Mouse (Mus musculus) erythroblast, embryonic 14.5 days (primary cell): ENCODE measurements around the gene Gpbar1.

ENCODE experiments used
- GATA1 ChIP-seq: IDR thresholded peaks from 2 replicates; pipeline ENCODE4 v1.6.1; 2012; ENCODE audit warnings: low read length, inconsistent platforms, mixed read lengths
- TAL1 ChIP-seq: IDR thresholded peaks from 3 replicates; pipeline ENCODE4 v1.6.1; 2012; ENCODE audit warnings: low read length, inconsistent platforms, mixed read lengths

DNA sequence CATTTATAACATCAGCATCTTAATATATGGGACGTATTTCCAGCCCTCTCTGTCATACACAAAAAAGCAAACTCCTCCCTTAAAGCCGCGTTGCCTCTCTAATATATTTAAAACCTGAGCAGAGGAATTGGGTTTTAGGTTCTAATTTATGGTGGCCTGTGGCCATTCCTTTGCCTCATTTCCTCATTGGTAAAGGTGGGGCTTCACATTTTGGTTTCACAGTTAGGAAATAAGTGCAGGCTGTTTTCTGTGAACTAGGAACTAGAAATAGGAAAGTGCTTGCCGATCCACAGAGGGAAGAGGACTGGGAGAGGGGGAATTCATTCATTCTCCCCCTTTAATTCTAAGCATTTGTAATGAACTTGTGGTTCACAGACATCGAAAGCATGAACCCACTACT, 40.7 kb upstream of the Gpbar1 start:
- no peak for TF ChIP-seq GATA1
- no peak for TF ChIP-seq TAL1
